Mouse (Mus musculus) left cerebral cortex, postnatal 14 days (tissue): ENCODE results near the gene Dok1. TPM values are rescaled to one million over a fixed set of nuclear protein-coding genes. Genes with fewer than 3 reads are reported as not detected.

Experiments
- DNase-seq, 2 experiments: peaks; one replicate each; pipeline ENCODE4 v3.0.0; 2021 to 2022; ENCODE audit warnings: low spot score in 2 of 2, mixed read lengths in 1 of 2
- intact Hi-C: fragments of 180-260 bp; cut with DNase I; formaldehyde crosslinking; loops from one replicate; pipeline ENCODE4 v1.15.1; 2025
- total RNA-seq, 2 experiments: library from RNA; stranded (reverse); gene quantifications; 2 replicates each; pipeline ENCODE4 v1.2.3; 2021

Dok1 gene
- total RNA-seq, 2 experiments from 2014 or later = 1.5 to 2.3 TPM

DNA sequence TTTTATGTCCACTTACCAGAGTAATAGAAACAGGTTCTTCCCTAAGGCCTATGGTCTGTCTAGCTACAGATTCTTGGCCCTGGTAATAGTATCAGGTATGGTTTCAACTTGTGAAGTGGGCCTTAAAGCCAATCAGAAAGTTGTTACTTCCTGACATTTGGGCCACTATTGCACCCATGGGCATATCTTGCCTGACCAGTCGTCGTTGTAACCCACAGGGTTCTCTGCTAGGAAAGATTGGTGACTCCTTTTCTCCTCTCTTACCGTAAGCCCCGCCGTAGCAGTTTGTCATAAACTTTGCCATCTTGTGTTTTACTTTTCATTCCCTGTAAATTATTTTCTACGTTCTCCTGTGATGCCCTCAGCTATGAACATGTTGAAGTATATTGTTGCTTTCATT lies 13.2 kb downstream of the Dok1 start:
- no peak for DNase-seq
- intact Hi-C loops = no loop called here

DNA sequence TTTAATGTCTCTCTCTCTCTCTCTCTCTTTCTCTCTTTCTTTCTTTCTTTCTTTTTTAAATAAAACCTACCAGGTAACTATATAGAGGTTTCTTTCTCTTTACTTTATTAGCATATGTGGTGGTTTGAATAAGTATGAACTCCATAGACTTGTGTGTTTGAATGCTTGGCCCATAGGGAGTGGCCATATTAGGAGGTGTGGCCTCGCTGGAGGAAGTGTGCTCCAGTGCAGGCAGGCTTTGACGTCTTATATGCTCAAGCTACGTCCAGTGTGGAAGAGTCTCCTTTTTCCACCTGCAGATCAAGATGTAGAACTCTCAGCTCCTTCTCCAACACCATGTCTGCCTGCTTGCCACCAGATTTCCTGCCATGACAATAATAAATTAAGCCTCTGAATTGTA lies 14.2 kb downstream of the Dok1 start:
- intact Hi-C loops = no loop called here
- DNase-seq = no peak

DNA sequence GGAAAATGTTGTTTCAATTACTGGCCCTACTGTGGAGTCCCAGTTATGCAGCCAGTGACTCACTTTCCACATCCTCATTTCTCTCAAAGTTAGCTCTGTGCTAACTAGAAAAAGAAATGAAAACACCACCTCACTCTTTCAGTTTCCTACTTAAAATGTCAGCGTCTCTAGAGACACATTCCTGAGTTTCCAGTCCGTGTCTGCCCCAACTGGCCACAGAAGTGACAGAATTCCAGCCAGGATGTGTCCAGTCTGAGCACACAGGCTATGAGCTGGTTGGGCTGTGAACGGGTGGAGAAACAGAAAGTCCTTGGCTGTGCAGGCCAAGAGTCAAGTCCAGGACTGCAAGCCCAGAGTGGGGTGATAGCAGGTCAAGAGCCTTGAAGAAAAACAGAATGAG lies 16.1 kb downstream of the Dok1 start:
- no peak for DNase-seq
- intact Hi-C loops = no loop called here

DNA sequence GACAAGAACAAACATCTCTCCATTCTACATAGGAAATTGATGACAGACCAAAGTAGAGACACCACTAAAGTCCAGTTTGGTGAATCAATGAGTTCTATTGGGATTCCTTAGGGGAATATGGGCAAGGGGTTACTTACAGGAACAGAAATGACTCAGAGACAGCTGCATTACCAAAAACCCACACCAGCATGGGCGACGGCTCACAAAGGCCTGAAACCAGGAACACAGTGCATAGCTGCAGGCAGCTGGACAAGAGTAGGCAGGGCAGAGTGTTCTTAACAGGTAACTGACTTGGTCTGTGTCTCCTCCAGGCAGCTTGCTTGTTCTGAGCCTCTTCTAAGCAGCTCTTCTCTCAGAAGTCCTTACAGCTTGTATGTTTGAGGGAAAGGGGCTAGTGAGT lies 17.5 kb downstream of the Dok1 start:
- DNase-seq = no peak
- intact Hi-C loops = no loop called here

DNA sequence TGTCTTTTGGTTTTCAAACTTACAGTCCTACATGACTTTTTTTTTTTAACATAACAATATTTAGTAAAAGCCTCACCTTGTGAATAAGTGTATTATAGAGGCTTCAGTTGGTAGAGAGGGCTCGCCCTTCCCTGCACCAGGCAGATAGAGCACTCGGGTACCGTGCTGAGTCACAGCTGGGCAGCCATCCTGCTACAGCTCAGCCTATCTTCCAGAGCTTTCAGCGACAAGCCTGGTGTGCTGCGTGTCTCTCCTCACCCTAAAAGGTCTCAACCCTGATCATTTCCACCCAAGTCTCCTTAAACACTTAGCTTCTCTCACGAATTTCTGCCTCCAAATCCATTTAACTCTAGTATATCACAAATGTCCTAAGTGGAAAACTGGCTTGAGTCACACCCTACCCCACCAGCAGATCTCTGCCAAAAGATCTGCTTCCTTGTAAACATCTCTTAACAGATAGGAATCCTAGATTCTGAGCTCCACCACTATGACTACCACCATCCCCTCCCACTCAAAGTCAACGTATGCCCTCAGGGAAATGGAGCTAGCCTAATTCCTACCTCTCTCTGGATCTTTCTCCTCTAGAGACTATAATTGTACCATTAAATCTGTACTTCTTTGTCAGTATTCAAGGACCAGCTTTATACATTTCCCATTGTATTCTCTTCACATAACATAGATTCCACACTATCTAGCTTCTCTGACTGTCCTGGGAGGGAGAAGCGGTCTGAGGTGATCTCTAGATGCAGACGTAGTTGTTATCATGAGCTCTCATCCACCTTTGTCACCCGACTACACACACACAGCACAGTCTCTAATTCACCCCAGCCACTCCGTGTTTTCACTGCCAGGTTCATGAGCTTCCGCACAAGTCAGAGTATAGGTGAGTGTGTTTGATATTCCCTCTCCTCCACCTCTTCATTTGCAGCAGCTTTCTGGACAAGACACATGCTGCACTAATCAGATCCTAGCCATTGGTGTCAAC lies 18.5 kb downstream of the Dok1 start:
- intact Hi-C loops = no loop called here

DNA sequence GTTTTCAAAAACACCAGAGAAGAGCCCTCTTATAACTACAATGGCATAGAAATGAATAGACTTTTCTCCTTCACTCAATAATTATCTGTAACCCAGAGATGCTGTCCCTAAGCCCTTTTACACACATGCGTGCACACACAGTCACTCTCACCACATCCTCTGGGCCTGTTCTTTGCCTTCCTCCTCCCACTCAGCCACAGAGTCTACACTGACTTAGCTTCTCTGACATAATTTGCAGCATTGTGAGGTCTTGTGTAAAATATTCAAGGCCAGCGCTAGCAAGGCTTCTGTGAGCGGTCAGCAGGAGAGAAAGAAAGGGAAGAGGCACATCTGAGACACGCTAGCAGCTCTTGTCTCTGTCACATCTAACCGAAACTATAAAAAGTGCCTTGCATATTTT lies 19.8 kb downstream of the Dok1 start:
- no peak for DNase-seq
- intact Hi-C loops = no loop called here

More for the DNA sequence above, 18.5 kb downstream of the Dok1 start:
- no peak for DNase-seq

DNA sequence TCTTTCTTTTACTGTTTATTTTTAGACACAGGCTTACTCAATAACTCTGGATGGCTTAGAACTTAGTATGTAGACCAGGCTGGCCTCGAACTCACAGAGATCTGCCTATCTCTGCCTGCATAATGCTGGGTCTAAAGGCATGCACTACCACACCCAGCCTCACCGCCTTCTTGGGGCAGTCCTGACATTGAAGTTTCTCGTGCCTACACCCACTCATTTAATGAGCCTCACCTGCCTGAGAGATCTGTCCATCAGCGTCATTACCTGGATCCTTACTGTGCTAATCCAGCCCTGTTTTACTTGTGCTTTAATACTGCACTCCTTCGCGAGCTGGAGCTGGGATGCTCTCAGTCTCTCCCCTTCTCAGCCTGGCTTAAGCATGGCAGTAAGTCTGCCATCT lies 21.5 kb downstream of the Dok1 start:
- intact Hi-C loops = no loop called here
- no peak for DNase-seq

DNA sequence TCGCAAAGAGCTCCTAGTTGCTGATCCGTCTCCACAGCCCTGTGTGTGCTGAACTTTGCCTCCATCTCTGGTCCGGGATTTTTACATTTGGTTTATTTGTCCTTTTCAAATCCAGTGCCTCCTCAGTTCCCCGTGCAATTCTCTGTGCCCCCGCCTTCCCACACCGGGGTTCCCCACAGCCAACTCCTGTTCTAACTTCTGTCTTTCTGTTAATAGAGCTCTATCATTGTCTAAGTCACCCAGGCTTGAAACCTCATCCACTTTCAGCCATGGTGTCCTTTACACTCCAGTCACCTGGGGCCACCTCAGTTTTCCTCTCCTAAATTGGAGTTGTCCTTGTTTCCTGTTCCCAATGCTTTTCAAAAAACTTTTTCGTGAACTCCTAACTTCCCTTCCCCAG lies 22.0 kb downstream of the Dok1 start:
- DNase-seq = no peak
- intact Hi-C loops = no loop called here

DNA sequence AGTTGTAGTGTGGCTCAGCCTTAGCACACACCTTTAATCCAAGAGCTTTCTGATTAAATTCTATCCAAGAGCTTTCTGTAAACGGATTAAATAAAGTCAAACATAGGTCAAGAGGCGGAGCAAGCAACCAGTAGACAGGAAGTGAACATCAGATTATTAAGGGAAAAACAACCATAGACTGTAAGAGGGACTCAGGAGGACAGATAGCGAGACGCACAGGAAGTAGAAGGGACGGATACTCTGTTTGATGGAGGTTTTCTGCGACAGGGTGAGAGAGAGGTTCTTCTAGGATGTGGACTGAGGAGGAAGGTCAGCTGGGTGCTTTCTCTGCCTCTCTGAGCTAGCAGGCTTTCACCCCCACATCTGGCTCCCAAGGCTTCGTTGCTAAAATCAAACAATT lies 23.3 kb downstream of the Dok1 start:
- intact Hi-C loops = no loop called here
- DNase-seq = no peak

DNA sequence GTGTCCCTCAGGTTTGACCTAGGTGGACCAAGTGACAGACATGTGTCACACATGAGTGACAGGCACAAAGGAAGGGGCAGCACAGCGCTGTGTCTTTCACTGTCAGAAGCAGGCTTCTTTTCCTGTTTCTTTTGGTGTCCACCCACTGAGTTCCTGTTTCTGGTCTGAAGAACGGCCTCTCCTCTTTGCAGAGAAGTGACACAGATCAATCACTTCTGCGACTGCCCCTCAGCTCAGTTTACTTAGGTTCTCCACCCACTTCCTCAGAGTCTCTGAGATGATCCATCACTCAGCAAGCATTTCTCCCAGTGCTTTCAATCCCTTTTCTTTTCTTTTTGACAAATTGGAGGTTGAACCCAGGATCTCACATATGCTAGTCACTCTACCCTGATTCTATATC lies 24.6 kb downstream of the Dok1 start:
- DNase-seq = no peak
- intact Hi-C loops = no loop called here

DNA sequence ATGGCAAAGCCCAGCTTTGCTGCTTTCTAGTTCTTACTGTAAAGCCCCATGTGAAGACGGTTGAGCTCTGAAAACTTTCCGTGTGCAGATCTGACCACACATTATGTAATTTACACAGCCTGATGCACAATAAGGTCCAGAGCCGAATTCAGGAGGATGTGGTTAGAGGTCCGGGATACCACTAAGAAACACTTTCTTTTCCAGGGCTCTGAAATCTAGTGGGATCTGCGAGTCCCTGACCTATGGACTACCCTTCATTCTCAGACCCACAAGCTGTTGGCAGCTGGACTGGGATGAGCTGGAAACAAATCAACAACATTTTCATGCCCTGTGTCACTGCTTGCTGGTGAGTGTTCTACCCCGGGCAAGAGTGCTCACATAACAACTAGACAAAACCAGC lies 27.2 kb downstream of the Dok1 start:
- no peak for DNase-seq
- intact Hi-C loops = no loop called here

DNA sequence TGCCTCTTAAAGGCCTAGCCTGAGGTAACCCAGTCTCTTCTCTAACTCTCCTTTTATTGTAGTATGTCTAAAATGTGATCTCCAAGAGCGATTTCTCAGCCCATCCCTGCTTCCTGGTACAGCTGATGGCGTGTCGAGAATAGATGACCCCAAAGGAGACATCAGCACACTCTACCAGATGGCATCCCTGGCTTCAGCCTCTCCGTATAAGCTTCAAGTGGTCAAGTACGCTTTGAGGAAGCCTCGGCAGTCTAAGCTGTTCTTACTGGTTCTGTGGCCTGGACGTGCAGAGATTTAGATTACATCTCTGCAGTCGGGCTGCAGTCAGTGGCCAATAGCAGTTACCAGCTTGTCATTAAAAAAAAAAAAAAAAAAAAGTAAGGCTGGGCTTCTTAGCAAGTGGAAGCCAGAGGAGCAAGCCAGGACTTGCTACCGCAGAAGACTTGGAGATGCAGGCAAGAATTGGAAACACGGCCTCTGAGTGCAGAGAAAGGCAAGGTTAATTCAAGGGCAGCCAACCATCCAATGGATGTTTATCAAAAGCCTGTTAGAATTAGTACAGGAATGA lies 27.7 kb downstream of the Dok1 start:
- intact Hi-C loops = no loop called here
- DNase-seq = no peak

DNA sequence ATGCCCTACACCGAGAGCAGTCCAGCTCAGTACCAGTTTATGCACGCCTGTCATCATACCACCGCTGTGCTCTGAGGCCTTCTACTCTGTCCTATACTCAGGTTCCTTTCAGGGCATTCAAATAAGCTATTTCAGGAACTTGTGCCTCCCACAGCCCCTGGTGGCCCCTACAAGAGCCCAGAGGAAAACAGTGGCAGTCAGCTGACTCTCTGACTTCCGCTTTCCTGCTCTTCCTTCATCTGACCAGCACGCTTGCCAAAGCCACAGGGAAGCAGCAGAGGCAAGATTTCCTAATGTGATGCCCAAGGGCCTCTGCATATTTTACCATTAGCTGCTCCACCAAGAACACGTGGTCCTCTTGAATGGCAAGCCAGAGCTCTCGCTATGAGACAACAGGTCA lies 28.4 kb downstream of the Dok1 start:
- intact Hi-C loops = no loop called here
- DNase-seq = peak; percentile 22 to 39

DNA sequence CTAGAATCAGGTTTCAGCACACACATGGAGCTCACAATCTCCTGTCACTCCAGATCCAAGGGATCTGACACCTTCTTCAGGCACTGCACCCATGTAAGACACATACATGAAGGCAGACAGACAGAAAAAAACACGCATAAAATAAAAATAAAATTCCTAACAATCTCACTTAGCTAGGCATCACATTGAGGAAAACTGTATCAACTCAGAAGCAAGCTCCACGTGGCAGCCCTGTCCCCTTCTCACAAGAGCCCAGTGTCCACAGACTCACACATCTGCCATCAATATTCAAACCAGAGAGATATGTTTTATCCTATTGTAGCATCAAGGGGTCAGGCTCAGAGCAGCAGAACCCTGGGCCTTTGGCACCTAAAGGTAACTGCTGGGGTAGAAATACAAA lies 29.0 kb downstream of the Dok1 start:
- no peak for DNase-seq
- intact Hi-C loops = no loop called here

DNA sequence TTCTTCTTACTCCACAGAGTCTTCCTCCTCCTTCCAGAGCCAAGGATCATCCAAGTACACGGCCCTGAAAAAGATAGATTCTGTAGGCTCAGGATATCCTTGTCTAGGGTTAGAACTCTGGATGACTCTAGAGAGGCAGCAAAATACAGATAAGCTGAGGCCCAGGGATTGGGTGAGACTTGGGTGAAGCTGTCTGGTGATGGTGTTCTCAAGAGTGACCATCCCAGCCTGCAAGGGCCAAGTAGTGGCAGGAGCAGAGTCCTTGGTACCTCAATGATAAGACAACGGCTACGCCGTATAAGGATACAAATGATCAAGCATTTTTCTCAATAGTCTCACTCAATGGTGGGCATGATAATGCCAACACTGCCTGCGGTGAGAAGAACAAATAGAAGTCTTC lies 29.4 kb downstream of the Dok1 start:
- DNase-seq = no peak
- intact Hi-C loops = no loop called here

DNA sequence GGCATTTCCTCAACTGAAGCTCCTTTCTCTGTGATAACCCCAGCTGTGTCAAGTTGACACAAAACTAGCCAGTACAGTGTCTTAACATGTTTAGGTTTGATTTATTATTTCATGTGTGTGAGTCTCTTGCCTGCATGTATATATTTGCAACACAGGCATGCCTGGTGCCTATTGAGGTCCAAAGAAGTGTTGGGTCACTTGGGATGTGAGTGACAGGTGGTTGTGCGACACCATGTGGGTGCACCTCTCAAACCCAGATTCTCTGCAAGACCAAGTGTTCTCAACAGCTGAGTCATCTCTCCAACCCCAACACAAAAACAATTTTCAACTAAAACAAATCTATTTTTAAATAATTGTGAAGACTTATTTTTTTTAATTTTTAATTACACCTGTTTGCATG lies 30.2 kb downstream of the Dok1 start:
- intact Hi-C loops = no loop called here
- no peak for DNase-seq

DNA sequence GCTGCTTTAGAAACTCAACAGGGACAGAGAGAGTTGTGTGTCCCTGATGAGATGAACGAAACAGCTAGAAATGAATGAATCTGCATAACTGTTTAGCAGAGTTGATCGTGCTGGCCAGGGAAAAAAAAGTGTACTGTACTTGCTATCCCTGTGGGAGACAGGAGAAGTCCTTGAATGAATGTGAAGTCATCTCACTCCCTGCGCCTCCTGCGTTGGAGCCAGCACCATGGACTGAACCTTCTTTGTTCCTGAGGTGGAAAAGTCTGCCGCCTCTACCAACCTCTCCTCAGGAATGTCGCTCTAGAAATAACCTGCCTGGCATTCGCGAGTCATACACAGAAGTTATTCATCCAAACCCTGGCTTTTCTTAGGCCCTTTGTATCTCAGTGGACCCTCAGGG lies 33.3 kb downstream of the Dok1 start:
- intact Hi-C loops = loop anchor here (5.0 kb wide), 2 partner anchors 77 to 162 kb away; partner anchors contain the start of gene Pcgf1
- no peak for DNase-seq

DNA sequence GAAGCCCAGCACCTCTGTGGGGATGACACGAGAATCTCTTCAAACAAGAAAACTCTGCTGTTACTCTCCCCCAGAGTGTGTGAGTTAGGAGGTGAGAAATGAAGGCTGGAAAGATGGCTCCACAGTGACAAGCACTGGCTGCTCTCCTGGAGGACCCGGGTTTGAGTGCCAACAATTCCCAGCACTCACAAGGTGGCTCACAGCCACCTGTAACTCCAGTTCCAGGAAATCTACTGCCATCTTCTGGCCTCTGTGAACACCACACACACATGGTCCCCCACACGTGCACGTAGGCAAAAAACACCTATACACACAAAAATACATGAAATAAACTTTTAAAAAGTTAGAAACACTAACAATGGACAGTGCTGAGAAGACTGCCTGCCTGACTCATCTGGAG lies 34.9 kb downstream of the Dok1 start:
- intact Hi-C loops = loop anchor here (5.0 kb wide), 2 partner anchors 79 to 164 kb away; partner anchors contain the start of gene Pcgf1
- DNase-seq = no peak

DNA sequence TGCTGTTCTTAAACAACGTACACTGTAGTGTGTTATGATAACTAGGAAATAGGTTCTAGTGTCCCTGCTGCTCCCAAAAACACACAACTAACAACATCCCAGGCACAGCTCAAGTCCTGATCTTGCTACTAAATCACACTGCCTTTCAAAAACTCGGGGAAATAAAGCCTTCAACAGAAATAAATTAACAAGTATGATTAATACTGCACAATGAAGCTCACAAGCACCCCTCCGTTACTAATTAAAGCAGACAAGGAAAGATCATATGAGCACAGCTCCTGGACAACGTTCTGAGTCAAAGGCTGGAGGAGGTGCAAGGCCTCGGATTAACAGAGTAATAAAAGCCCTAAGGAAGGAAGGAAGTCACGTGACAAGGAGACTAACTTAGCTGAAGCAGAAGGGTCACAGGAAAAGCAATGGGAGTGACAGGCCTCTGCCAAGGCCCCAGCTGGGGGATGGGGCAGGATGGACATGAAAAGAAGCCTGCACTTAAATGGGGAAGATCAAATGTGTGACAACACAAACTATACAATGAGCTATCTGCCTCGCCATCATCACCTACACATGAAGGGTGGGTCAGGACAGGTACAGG lies 35.7 kb downstream of the Dok1 start:
- intact Hi-C loops = loop anchor here (5.0 kb wide), 2 partner anchors 80 to 165 kb away; partner anchors contain the start of gene Pcgf1
- DNase-seq = peak in 1 of 2 experiments; percentile 26

DNA sequence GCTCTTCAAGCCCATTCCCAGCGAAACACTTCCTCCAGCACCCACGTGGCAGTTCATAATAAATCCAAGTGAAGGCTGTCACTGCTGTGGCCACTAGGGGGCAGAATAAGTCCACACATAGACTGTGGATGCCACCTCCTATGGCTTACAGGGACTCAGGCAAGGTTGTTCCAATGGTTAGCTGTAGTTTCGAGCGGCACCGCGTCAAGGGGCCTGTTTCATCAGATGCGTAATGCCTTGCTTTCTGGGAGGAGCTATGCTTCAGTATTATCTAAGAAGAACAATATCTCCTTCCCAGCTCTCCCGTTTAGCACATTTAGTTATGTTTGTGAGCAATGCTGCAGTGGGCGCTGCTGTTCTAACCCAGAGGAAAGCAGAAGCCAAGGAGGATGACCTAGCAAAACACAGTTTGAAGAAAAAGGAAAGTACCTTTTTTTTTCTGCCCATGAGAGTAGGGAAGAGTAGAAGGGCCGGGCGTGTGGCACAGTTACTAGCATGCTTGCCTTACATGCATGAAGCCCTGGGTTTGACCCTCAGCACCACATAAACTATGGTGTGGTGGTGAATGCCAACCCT lies 36.4 kb downstream of the Dok1 start:
- peak; percentile 96 to 97 for DNase-seq
- intact Hi-C loops = loop anchor here (1.0 to 5.0 kb wide), 4 partner anchors 57 to 165 kb away; partner anchors contain the start of genes Aup1, Ccdc142, Gm42688 and Pcgf1
